Comparison of ENCODE assay signal across 8 mouse cellular contexts in the genomic region with DNA sequence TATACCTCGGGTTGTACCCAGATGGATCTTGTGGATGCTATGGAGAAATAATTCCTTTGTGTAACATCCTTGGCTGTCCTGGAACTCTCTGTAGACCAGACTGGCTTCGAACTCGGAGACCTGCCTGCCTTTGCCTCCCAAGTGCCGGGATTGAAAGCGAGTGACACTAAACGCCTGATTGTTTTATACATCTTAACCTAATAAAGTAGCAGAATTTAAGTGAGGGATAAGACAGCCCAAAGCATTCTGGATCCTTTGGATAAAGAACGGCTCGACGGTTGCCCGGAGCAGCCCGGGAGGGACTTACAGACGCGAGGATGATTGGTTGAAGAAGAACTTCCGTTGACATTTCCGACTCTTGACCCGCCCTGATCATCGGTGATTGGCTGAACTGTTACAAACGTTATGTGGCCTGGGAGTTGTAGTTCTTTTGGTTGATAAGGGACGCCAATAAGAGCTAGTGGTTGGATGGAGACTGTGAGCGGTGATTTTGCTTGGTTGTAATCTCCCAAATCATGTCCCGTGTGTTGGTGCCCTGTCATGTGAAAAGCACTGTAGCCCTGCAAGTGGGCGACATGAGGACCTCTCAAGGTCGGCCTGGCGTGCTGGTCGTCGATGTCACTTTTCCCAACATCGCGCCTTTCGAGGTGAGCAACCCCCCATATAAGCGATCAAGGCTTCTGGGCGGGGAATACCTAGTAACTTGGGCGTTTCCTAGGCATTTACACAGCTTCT. TPM values are rescaled to one million over a fixed set of nuclear protein-coding genes. Genes with fewer than 3 reads are reported as not detected.
DNase-seq lines count a peak whose midpoint lies in the region; ATAC-seq and TF ChIP-seq lines count a peak whose summit lies in the region.

Nicn1 (plus strand) TSS at position 414 of the 735 bp plus-strand sequence.

- under 1% methylated on average over 32 of the region's 32 CpGs for WGBS in forebrain, embryonic 11.5 days
- WGBS in heart, embryonic 16.5 days = under 1% methylated on average over 32 of the region's 32 CpGs
- under 1% methylated on average over 32 of the region's 32 CpGs for WGBS in liver, embryonic 15.5 days (ENCODE audit: insufficient replicate concordance)
- under 1% methylated on average over 32 of the region's 32 CpGs for WGBS in neural tube, embryonic 12.5 days

- TF ChIP-seq RAD21 in CH12.LX (IDR thresholded peaks at IDR 0.05; ENCODE audit: low read depth, low read length) = no peak

- peak; percentile 97 for DNase-seq in CH12.LX (ENCODE audit: extremely low read depth)
- peak; percentile 96 for DNase-seq in c-Kit-positive CD71-positive TER-119-negative erythroid progenitor cells, embryonic 14.5 days (ENCODE audit: low read depth)
- DNase-seq in forebrain, embryonic 11.5 days (ENCODE audit: low spot score) = peak; percentile 89
- peak; percentile 92 to 98 for DNase-seq in kidney, postnatal 36 days
- peak; percentile 99 for DNase-seq in telencephalon, adult 2 months (ENCODE audit: low read depth, low spot score)

- TF ChIP-seq POLR2A in CH12.LX (IDR thresholded peaks at IDR 0.05; ENCODE audit: low read depth, low read length) = peak; percentile 86

- peak within 1 kb of the TSS; percentile 82 for H3K9ac ChIP-seq in CH12.LX (ENCODE audit: insufficient read depth, low read depth)
- peak within 1 kb of the TSS; percentile 66 for H3K9ac ChIP-seq in forebrain, embryonic 11.5 days (ENCODE audit: low read length)
- peak within 1 kb of the TSS; percentile 81 for H3K9ac ChIP-seq in heart, embryonic 16.5 days (ENCODE audit: low read length)
- H3K9ac ChIP-seq in liver, embryonic 15.5 days = peak within 1 kb of the TSS; percentile 66
- peak within 1 kb of the TSS; percentile 61 for H3K9ac ChIP-seq in neural tube, embryonic 12.5 days

- peak within 1 kb of the TSS; percentile 91 for H3K4me2 ChIP-seq in CH12.LX (ENCODE audit: insufficient read depth, low read depth, poor library complexity, severe bottlenecking)
- peak within 1 kb of the TSS; percentile 62 for H3K4me2 ChIP-seq in forebrain, embryonic 11.5 days (ENCODE audit: low read depth, low read length, severe bottlenecking)
- peak within 1 kb of the TSS; percentile 86 for H3K4me2 ChIP-seq in heart, embryonic 16.5 days (ENCODE audit: low read depth, low read length)
- peak within 1 kb of the TSS; percentile 84 for H3K4me2 ChIP-seq in liver, embryonic 15.5 days
- peak within 1 kb of the TSS; percentile 67 for H3K4me2 ChIP-seq in neural tube, embryonic 12.5 days (replicated peaks)

- dilution Hi-C loops in CH12.LX (cut with MboI; ENCODE audit: extremely low pct_ligation_motif_present, extremely low pct_unique_long_range_greater_than_20kb, low sequenced_read_pairs) = no loop called here

- H3K9me3 ChIP-seq in CH12.LX (replicated peaks; ENCODE audit: low read length) = no peaks in the 10 kb centered on the region
- H3K9me3 ChIP-seq in forebrain, embryonic 11.5 days (ENCODE audit: control insufficient read depth, low read length) = no peaks in the 10 kb centered on the region
- no peaks in the 10 kb centered on the region for H3K9me3 ChIP-seq in heart, embryonic 16.5 days (replicated peaks; ENCODE audit: control insufficient read depth, low read length)
- H3K9me3 ChIP-seq in liver, embryonic 15.5 days (replicated peaks) = no peaks in the 10 kb centered on the region
- no peaks in the 10 kb centered on the region for H3K9me3 ChIP-seq in neural tube, embryonic 12.5 days

- peaks cover 3 to 19% of the 10 kb centered on the region in 2 experiments for H3K36me3 ChIP-seq in CH12.LX (replicated peaks in 1 of 2; ENCODE audit: control insufficient read depth in 1 of 2, insufficient read depth in 1 of 2, low read length in 1 of 2)
- no peaks in the 10 kb centered on the region for H3K36me3 ChIP-seq in forebrain, embryonic 11.5 days (ENCODE audit: control insufficient read depth, insufficient read depth, low read length)
- peaks cover 6% of the 10 kb centered on the region; the same call in 1 of the 2 replicates for H3K36me3 ChIP-seq in heart, embryonic 16.5 days (ENCODE audit: control insufficient read depth, insufficient read depth)
- H3K36me3 ChIP-seq in liver, embryonic 15.5 days (replicated peaks) = no peaks in the 10 kb centered on the region
- H3K36me3 ChIP-seq in neural tube, embryonic 12.5 days = peaks cover 18% of the 10 kb centered on the region

- no peaks in the 10 kb centered on the region for H3K27me3 ChIP-seq in CH12.LX (replicated peaks)
- H3K27me3 ChIP-seq in forebrain, embryonic 11.5 days (ENCODE audit: control insufficient read depth, insufficient read depth, low read length) = no peaks in the 10 kb centered on the region
- no peaks in the 10 kb centered on the region for H3K27me3 ChIP-seq in heart, embryonic 16.5 days (ENCODE audit: control insufficient read depth, insufficient read depth, low read length)
- H3K27me3 ChIP-seq in liver, embryonic 15.5 days = no peaks in the 10 kb centered on the region; the same call in 1 of the 2 replicates
- no peaks in the 10 kb centered on the region for H3K27me3 ChIP-seq in neural tube, embryonic 12.5 days (replicated peaks)

- H3K27ac ChIP-seq in CH12.LX (ENCODE audit: insufficient read depth, low read depth) = no peak within 1 kb of the TSS
- H3K27ac ChIP-seq in forebrain, embryonic 11.5 days (ENCODE audit: low read depth, low read length) = peak within 1 kb of the TSS; percentile 81; the same call in 1 of the 2 replicates
- peak within 1 kb of the TSS; percentile 85 for H3K27ac ChIP-seq in heart, embryonic 16.5 days (ENCODE audit: low read length)
- peak within 1 kb of the TSS; percentile 79 for H3K27ac ChIP-seq in liver, embryonic 15.5 days (replicated peaks)
- H3K27ac ChIP-seq in neural tube, embryonic 12.5 days = peak within 1 kb of the TSS; percentile 78

- TF ChIP-seq CTCF in CH12.LX (conservative IDR thresholded peaks at IDR 0.05 in 1 of 2, IDR thresholded peaks at IDR 0.05 in 1 of 2; ENCODE audit: low read depth in 2 of 2, low read length in 2 of 2) = no peak

- H3K79me2 ChIP-seq in CH12.LX (replicated peaks; ENCODE audit: control insufficient read depth, extremely low read depth, insufficient read depth, poor library complexity, severe bottlenecking) = no peaks in the 10 kb centered on the region

- TF ChIP-seq EP300 in CH12.LX (IDR thresholded peaks at IDR 0.05; ENCODE audit: low read length) = no peak

- peak; percentile 96 for ATAC-seq in forebrain, embryonic 11.5 days (replicated peaks; ENCODE audit: low FRiP score)
- peak; percentile 98 for ATAC-seq in heart, embryonic 16.5 days (replicated peaks; ENCODE audit: extremely low read depth, insufficient read depth, low FRiP score)
- peak; percentile 99 for ATAC-seq in liver, embryonic 15.5 days (ENCODE audit: insufficient read depth)
- ATAC-seq in neural tube, embryonic 12.5 days (ENCODE audit: low FRiP score, low read depth) = peak; percentile 96

- H3K4me1 ChIP-seq in CH12.LX (ENCODE audit: control insufficient read depth in 1 of 2, insufficient read depth in 2 of 2) = peaks cover 4 to 11% of the 10 kb centered on the region in 2 experiments; a peak in 3 of 4 replicates
- peaks cover 4% of the 10 kb centered on the region; the same call in 1 of the 2 replicates for H3K4me1 ChIP-seq in forebrain, embryonic 11.5 days (replicated peaks; ENCODE audit: control insufficient read depth, insufficient read depth, low read length)
- H3K4me1 ChIP-seq in heart, embryonic 16.5 days (ENCODE audit: control insufficient read depth, insufficient read depth, low read length) = peaks cover 7% of the 10 kb centered on the region
- peaks cover 26% of the 10 kb centered on the region for H3K4me1 ChIP-seq in liver, embryonic 15.5 days (replicated peaks)
- peaks cover 8% of the 10 kb centered on the region; the same call in 1 of the 2 replicates for H3K4me1 ChIP-seq in neural tube, embryonic 12.5 days

- in situ Hi-C loops in CH12.LX (cut with MboI; ENCODE audit: low pct_ligation_motif_present, low pct_unique_long_range_greater_than_20kb, low sequenced_read_pairs) = no loop called here

- H3K4me3 ChIP-seq in CH12.LX (replicated peaks in 1 of 3; ENCODE audit: low read depth in 2 of 3, low read length in 2 of 3, poor library complexity in 1 of 3) = peak within 1 kb of the TSS; percentile 70 to 82 (median 71)
- H3K4me3 ChIP-seq in forebrain, embryonic 11.5 days (ENCODE audit: low read depth, low read length) = peak within 1 kb of the TSS; percentile 45
- peak within 1 kb of the TSS; percentile 78 for H3K4me3 ChIP-seq in heart, embryonic 16.5 days (ENCODE audit: low read length)
- H3K4me3 ChIP-seq in liver, embryonic 15.5 days (replicated peaks) = peak within 1 kb of the TSS; percentile 66
- peak within 1 kb of the TSS; percentile 50 for H3K4me3 ChIP-seq in neural tube, embryonic 12.5 days

TF ChIP-seq in CH12.LX, 34 proteins besides CTCF, POLR2A, EP300 and RAD21 (continues in another document):
- TF ChIP-seq ZKSCAN1 (IDR thresholded peaks at IDR 0.05; ENCODE audit: borderline replicate concordance, low read depth, low read length) (no peak), USF1 (IDR thresholded peaks at IDR 0.05; ENCODE audit: low read depth, low read length) (no peak), E2F4 (IDR thresholded peaks at IDR 0.05; ENCODE audit: insufficient replicate concordance, low read depth, low read length) (no peak), JUND (conservative IDR thresholded peaks at IDR 0.05; ENCODE audit: low read depth, low read length) (no peak), JUN (IDR thresholded peaks at IDR 0.05; ENCODE audit: insufficient read depth, low read depth, low read length) (no peak), GABPA (IDR thresholded peaks at IDR 0.05; ENCODE audit: insufficient replicate concordance, low read depth, low read length) (peak; percentile 55; the same call in 1 of the 2 replicates), POLR2AphosphoS2 (IDR thresholded peaks at IDR 0.05; ENCODE audit: low read depth, low read length) (no peak), RCOR1 (conservative IDR thresholded peaks at IDR 0.05; ENCODE audit: low read depth, low read length) (no peak), NRF1 (IDR thresholded peaks at IDR 0.05; ENCODE audit: low read depth, low read length) (peak; percentile 61), ELF1 (IDR thresholded peaks at IDR 0.05; ENCODE audit: low read depth, low read length) (peak; percentile 71), MYC (IDR thresholded peaks at IDR 0.05; ENCODE audit: low read depth, low read length) (no peak), NELFE (IDR thresholded peaks at IDR 0.05; ENCODE audit: low read depth, low read length) (peak; percentile 50; the same call in 1 of the 2 replicates), PAX5 (IDR thresholded peaks at IDR 0.05; ENCODE audit: low read length) (no peak), MAFK (IDR thresholded peaks at IDR 0.05; ENCODE audit: insufficient replicate concordance, low read length) (no peak)

RNA-seq across cellular contexts. Expression of gene Nicn1, which starts in this region (rescaled TPM):
- 9.3 and 12.9 TPM in 2 replicates for total RNA-seq in CH12.LX (2012; rRNA removed)
- 7.4 and 8.5 TPM in 2 replicates for total RNA-seq in CH12.LX (2014; rRNA removed)
- 9.5 and 9.7 TPM in 2 replicates for polyA plus RNA-seq in CH12.LX (2012; ENCODE audit: insufficient read length, low read depth)
- polyA plus RNA-seq in forebrain, embryonic 11.5 days (2014; fragmentation: Nextera tagmentation; extraction: Ambion mirVana) = 46.8 and 61.8 TPM in 2 replicates
- polyA plus RNA-seq in heart, embryonic 16.5 days (2015; fragmentation: Nextera tagmentation; extraction: Ambion mirVana) = 23.7 and 26.9 TPM in 2 replicates
- 5.8 and 6.7 TPM in 2 replicates for polyA plus RNA-seq in liver, embryonic 15.5 days (2015; fragmentation: Nextera tagmentation; extraction: Ambion mirVana)
- polyA plus RNA-seq in neural tube, embryonic 12.5 days (2016; fragmentation: Nextera tagmentation; extraction: Ambion mirVana) = 81.2 and 87.0 TPM in 2 replicates
